8 mouse cellular contexts compared by ENCODE assay signal in the genomic region with DNA sequence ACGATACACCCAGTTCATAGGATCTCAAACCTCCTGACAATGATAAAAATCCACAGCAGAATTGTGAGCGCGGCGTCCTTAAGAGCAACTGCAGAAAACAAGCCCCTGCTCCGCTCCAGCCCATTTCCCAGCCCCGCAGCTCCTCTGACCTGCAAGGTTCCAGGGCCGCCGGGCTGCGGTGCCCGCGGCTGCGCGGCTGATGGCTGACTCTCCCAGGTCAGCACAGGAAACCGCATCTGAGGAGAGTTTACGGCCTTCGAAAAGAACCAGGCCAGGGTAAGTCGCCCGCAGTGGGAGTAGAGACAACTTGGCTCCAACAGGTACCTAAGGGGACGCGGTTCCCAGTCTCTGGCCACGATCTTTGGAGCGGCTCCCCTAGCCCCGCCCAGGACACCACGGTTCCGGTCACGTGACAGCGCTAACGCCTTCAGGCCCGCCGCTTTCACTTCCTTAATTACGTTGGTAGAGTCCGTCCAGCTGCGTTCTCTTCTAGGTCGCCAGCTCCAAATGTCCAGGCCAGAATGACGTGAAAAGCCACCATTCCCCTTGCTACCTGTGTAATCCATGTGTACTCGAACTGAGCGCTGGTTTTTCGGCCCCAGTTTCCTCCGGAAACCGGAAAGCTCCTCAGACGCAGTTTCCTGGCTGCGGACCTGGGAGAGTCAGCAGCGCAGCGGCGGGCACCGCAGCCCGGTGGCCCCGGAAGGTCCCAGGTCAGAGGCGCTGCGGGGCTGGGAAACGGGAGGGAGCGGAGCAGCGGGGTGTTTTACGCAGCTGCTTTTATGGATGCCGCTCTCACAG. TPM values are rescaled to one million over a fixed set of nuclear protein-coding genes. Genes with fewer than 3 reads are reported as not detected.
A peak's percentile ranks its signal among the peaks of the same experiment; 100 is the strongest.
DNase-seq lines count a peak whose midpoint lies in the region; ATAC-seq lines count a peak whose summit lies in the region.
"Not testable (repeated sequence)": the region's sequence is repeated elsewhere in the genome, so short reads cannot be mapped to it uniquely, and the experiment has no call there.

A gene (minus strand): TSS at position 358 of the 801 bp plus-strand sequence.
A gene (plus strand): TSS at position 446 of the 801 bp plus-strand sequence.

- H3K9me3 ChIP-seq in hindbrain, embryonic 12.5 days (replicated peaks) = not testable (repeated sequence)

- peak within 1 kb of the TSS; percentile 79 for H3K9ac ChIP-seq in hindbrain, embryonic 12.5 days

- not testable (repeated sequence) for H3K36me3 ChIP-seq in hindbrain, embryonic 12.5 days

- ATAC-seq in hindbrain, embryonic 12.5 days (ENCODE audit: low FRiP score) = peak; percentile 99

- not testable (repeated sequence) for H3K27me3 ChIP-seq in hindbrain, embryonic 12.5 days

- peak within 1 kb of the TSS; percentile 89 for H3K27ac ChIP-seq in hindbrain, embryonic 12.5 days

- peak within 1 kb of the TSS; percentile 57 for H3K4me2 ChIP-seq in hindbrain, embryonic 12.5 days (replicated peaks)

- H3K4me1 ChIP-seq in hindbrain, embryonic 12.5 days = peaks cover 12% of the 10 kb centered on the region

- under 1% methylated on average over 43 of the region's 55 CpGs for WGBS in hindbrain, embryonic 12.5 days

- peak within 1 kb of the TSS; percentile 68 for H3K4me3 ChIP-seq in hindbrain, embryonic 12.5 days

- DNase-seq in Muller cell, postnatal 12 days (ENCODE audit: inconsistent ontology term) = peak; percentile 71
- peak; percentile 79 to 81 for DNase-seq in cerebellum, postnatal 10 days
- peak; percentile 42 to 74 for DNase-seq in frontal cortex, postnatal 10 days (ENCODE audit: low spot score in 2 of 2)
- peak; percentile 72 to 86 for DNase-seq in layer of hippocampus, postnatal 14 days (ENCODE audit: low spot score in 2 of 2)
- peak; percentile 74 for DNase-seq in lung, postnatal 10 days
- DNase-seq in ovary, postnatal 14 days (ENCODE audit: low spot score) = peak; percentile 63
- DNase-seq in thymus, postnatal 10 days (ENCODE audit: low spot score in 2 of 2) = peak; percentile 59 to 66

RNA-seq across cellular contexts. Expression of the first gene that starts in this region (rescaled TPM):
- 24.1 and 25.9 TPM in 2 replicates for polyA plus RNA-seq in hindbrain, embryonic 12.5 days (2016; fragmentation: Nextera tagmentation; extraction: Ambion mirVana)
- total RNA-seq in layer of hippocampus, postnatal 14 days (2021) = 10 to 100 TPM; 18.3 to 19.5 TPM

RNA-seq across cellular contexts. Expression of the second gene that starts in this region (rescaled TPM):
- polyA plus RNA-seq in hindbrain, embryonic 12.5 days (2016; fragmentation: Nextera tagmentation; extraction: Ambion mirVana) = 20.8 and 22.2 TPM in 2 replicates
- 10 to 100 TPM; 20.9 to 21.7 TPM for total RNA-seq in layer of hippocampus, postnatal 14 days (2021)

Comparison
In these comparisons a context has a peak if more than half of its experiments do, and no peak if none do; other contexts are left out.
1. Peak in every context shown above with its lines: DNase-seq, ATAC-seq, H3K4me3 ChIP-seq and H3K27ac ChIP-seq.